Mouse (Mus musculus): Measurements from ENCODE around the gene D11Wsu47e.

The D11Wsu47e gene

DNA sequence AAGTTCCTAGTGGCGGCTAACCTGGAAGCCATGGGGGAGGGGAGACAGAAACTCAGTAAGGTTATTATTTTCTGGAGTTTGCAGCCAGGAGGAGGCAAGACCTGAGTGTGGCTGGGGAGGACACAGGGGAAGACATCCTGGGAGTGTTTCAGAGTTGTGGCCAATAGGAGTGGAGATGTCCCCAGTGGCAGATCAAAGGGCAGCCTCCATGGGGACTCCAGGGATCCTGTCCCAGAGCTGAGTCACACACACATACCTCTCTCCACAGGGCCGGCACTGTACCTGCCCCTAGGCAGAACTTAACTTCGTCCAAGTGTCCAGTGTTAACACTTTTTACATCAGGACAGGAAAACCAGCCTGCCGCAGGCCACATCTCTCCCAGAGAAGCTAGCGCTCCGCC lies 50.9 kb downstream of the D11Wsu47e start:
- DNase-seq (ENCODE audit: low spot score in 2 of 2) = no peak

DNA sequence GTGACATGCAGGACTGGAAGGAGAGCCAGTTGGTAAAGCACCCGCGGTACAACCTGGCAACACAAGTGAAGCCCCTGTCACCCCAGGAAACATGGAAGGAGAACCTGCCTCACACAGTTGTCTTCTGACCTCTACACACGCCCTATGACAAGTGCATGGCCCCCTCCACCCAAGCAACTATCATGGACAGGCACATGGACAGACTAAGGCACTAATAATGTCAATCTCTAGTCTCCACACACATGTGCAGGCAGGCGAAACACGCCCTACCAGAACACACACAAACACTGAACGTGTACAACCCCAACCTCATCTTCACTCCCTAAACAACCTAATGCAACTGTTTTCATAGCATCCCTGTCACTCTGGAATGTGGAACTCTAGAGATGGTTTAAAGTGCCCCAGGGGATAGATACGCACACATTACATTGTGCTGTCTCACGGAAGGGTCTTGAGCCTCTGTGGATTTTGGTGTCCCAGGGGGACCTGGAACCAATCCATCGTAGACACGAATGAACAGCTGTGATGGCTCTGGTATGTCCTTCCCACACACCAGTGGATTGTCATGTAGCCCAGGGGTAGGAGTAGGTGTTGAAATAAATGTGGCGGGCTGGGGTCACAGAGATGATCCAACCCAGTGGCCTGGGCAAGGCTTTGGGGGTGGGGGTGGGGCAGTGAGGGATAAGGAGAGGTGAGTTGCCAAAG lies 52.8 kb downstream of the D11Wsu47e start:
- no peak for DNase-seq (ENCODE audit: low spot score in 2 of 2)

DNA sequence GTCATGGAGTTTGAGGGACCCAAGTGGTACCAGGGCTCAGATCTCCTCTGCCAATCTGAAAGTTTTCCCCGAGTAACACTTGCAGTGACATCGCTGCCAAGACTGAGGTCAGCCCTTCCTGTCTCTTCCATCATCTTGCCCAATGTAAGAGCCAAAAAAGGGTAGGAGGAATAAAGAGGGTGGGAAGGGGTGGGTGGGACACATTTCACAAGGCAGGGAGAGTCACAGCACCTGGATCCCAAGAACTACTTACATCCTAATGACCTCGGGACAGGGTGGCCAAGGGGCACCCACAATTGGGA lies 53.3 kb downstream of the D11Wsu47e start:
- DNase-seq (ENCODE audit: low spot score in 2 of 2) = no peak

DNA sequence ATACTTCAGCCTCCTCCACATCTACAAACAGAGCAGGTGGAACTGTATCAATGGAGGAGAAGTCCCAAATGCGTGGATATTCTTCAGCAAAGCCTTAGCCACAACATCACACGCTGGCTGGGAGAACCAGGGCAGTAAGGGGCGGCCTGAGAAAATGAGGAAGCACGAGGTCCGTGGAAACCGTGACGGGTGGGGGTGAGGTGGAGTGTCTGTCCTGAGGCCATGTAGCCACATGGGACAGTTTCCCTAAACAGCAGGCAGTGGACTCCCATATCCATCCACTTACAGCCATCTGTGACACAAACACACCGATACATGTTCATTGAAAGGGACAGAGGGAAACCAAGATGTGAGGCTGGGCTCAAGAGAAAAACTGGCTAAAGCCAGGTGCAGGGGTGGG lies 53.7 kb downstream of the D11Wsu47e start:
- no peak for DNase-seq (ENCODE audit: low spot score in 2 of 2)

DNA sequence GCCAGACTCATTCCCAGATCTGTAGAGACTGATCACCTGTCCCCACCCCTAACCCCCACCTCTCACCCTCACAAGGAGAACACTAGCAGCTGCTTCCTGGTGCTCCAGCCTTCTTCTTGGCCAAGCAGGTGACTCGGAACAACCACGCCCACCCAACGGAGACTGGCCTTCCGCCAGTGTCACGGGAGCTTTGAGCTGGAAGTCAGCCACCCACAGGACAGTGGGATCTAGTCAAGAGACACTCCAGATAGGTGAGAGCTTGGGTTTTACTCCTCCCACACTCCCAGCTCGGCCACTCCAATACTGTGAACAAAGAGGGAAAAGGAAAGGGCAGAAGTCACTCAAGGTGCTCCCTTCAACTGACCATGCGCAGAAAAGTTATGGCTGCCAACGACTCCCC lies 55.0 kb downstream of the D11Wsu47e start:
- no peak for DNase-seq (ENCODE audit: low spot score in 2 of 2)

DNA sequence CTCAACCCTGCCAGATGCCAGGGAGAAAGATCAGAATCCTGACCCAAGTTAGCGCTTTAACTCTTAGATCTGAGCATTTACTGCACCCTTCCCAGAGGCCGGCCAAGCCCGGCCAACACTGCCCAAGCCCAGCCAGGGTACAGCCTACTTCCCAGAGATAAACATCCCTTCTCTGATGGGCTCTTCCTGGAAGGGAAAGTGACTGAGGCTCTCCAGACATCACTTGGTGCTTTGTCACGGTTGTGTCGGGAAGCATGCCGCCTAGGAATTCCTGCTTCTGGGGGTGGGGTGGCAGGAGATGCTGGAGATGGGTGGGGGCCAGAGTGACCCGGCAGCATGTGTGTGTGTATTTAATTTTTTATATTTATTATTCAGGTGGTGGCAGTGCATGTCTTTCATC lies 55.9 kb downstream of the D11Wsu47e start:
- no peak for DNase-seq (ENCODE audit: low spot score in 2 of 2)

DNA sequence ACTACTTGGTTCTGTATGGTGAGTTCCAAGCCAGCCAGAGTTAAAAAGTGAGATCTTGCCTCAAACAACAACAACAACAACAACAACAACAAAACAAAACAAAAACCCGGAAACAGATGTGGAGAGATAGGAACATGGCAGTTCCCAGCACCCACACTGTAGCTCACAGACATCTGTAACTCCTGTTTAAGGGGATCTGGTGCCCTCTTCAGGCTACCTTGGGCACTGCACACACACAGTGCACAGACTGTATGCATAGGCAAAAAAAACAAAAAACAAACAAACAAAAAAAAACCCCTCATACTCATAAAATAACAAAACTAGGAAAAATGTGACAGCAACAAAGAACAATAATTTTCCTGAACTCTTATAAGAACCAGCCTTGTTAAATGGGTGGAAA lies 58.8 kb downstream of the D11Wsu47e start:
- DNase-seq (ENCODE audit: low spot score in 2 of 2) = no peak

Measured in right cerebral cortex, adult 2 months (tissue).